Mouse (Mus musculus): Measurements from ENCODE around the gene Fam107b.

DNA sequence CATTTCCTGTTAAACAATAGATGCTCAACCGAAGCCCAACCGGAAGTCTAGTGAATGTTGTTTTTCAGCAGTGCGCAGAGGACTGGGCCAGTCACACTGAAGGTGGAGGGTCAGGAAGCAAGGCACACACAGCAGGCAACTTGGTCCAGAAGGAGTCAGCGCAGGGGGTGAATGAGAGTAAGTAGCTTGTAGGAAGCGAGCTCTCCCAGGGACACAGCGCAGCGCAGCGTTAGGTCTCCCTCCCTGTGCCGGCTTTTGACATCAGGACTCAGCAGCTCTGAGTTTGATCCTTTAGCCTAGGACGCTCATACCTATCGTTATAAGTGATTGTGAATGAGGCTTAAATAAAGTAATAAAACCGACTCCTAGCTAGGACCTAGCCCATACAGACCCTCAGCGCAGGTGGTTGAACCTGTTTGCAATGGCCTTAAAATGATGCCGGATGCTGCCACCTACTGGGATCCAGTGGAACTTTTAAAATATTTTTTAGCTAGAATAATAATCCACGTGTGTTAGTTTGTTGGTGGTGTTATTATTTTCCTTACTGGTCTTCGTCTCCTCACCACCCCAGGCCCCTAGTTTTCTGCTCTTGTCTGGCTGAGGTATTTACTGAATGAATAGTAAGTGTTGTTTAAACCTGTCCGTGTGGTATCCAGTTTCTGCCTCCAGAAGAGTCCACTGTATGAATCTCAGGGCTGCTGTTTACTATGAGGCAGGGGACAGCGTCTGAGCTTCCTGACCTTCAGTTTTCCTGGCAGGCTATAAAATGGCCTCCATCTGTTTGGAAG is 229.7 kb downstream of the Fam107b start:
- TF ChIP-seq CTCF (IDR thresholded peaks at IDR 0.05; ENCODE audit: extremely low read depth, insufficient read depth, insufficient read length, insufficient replicate concordance) (peak; percentile 27; the same call in 1 of the 2 replicates), POLR2A (IDR thresholded peaks at IDR 0.05; ENCODE audit: low read depth, low read length) (no peak)
